Mouse (Mus musculus) R1 (cell line): ENCODE results near the gene Glod5.

Experiments used
- DNase-seq: peaks from one replicate; pipeline ENCODE4 v3.0.0-alpha.2; 2018; ENCODE audit warnings: low read depth, low spot score

Glod5 gene

DNA sequence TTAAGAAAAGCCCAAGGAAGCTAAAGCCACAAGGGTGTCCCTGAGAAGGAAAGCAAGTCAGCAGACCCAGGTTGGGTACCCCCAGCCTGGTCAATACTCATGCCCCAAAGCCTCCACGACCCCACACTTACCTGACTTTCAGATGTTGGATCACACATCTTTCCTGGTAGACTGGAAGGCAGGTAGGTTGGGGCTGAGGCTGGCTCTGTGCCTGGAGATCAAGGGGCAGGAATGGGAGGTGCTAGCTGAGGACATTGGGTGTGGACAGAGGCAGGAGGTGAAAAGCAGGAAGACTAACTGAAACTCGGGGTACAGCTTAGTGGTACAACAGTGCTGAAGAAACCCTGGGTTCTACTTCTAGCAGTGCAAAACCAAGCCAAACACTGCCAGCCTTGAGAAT is at the start of gene Glod5:
Glod5 (minus strand) TSS at position 207 of the 400 bp plus-strand sequence.
- DNase-seq = no peak

- peak; percentile 91 for DNase-seq
These were observed 32.9 kb upstream of the Glod5 start for GRCm38 (mm10) chrX:8051044-8051781.

DNA sequence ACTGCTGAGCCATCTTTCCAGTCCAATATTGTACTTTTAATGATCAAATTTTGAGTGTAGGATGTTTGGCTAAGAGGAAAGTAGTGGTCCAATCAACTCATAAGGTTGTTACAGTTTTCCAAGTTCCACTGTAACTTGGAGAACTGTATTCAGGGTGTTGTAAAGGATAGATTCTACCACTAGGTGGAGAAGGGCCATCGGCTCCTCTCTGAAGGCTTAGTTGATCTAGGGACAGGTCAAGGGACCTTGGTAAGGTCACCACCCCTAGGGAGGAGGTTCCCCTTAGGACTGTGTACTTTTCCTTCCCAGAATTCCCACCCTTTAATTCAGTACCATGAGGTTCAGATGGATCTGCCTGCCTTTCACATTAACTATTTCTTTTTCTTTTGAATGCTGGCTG is 14.7 kb upstream of the Glod5 start:
- peak; percentile 67 for DNase-seq

GRCm38 (mm10) chrX:8026811-8027210 is 8.5 kb upstream of the Glod5 start:
- no peak for DNase-seq

DNA sequence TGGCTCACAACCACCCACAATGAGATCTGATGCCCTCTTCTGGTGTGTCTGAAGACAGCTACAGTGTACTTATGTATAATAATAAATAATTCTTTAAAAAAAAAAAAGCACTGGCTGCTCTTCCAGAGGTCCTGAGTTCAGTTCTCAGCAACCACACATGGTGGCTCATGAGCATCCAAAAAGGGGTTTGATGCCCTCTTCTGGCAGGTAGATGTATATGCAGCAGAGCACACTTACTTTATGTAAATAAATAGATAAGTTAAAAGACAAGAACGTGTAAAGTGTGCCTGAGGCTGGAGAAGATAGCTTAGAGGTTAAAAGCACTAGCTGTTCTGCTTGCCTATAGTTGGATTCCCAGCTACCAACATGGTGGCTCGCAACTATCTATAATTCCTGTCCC is 6.5 kb upstream of the Glod5 start:
- DNase-seq = peak; percentile 62

GRCm38 (mm10) chrX:8020111-8020778 is 2.0 kb upstream of the Glod5 start:
- DNase-seq = peak; percentile 66

DNA sequence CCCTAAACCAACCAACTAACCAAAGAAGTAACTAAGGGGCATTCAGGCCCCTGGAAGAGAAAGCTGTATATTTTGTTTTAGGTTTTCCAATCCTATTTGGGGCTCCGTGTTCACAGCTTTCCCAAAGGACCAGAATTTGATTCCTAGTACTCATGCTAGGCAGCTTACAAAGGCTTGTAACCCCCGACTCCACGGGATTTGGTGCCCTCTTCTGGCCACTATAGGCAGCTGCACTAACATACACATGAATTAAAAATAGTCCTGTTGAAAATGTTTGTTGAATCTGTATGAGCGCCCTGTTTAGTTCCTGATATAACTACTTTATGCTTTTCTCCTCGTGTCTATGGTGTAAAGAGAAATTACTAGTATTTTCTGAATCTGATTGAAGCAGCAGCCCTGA is 1.1 kb downstream of the Glod5 start:
- DNase-seq = peak; percentile 60

- DNase-seq = peak; percentile 65
These were observed 2.6 kb downstream of the Glod5 start for GRCm38 (mm10) chrX:8015675-8016074.

DNA sequence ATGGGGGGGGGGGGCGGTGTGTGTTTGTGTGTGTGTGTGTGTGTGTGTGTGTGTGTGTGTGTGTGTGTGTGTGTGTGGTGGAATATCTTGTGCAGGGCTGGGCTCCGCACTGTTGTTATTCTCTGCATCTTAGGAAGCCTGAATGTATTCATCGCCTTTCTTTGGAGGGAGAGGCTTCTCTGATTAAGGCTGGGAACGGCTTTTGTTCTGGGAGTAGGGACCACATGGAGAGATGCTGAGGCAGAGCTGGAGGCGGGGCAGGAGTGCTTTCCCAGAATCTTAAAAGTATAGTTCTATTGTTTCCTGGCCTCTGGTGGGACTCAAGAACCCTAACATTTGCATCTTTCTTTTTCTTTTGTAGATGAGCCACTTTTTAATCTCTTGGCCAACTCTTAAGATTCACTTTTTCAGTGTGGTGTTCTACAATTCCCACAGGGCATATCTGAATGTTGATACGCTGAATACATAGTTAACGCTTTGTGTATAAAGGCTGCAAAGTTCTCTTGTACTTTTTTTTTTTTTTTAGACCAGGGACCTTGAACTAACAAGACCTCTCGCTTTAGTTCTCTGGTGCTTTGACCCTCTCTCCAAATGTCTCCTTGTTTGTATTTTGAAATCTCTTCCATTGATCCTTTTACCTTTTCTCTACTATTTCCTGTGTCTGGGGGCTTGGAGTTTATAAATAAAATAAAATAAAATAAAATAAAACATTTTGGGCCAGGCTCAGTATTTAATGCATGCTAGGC is 4.5 kb downstream of the Glod5 start:
- peak; percentile 95 for DNase-seq

- DNase-seq = peak; percentile 79
These were observed 5.1 kb downstream of the Glod5 start for GRCm38 (mm10) chrX:8013157-8013556.

- peak; percentile 34 for DNase-seq
These were observed 8.9 kb downstream of the Glod5 start for GRCm38 (mm10) chrX:8009356-8009755.

- DNase-seq = peak; percentile 92
These were observed 9.7 kb downstream of the Glod5 start for GRCm38 (mm10) chrX:8008543-8008942.

DNA sequence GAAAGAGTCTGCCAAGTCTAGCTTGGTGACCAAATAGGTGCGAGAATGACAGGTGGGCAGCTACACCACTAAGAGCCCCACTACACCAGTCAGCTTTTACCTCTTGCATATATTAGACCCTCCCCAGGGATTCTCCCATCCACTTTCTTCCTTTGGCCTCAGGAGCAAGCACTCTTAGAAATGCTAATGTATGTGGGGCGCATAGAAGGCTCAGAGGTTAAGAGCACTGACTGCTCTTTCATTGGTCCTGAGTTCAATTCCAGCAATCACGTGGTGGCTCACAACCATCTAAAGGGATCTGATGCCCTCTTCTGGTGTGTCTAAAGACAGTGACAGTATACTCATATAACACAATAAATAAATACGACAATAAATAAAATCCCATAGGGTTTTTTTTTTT is 15.3 kb downstream of the Glod5 start:
- peak; percentile 91 for DNase-seq

DNA sequence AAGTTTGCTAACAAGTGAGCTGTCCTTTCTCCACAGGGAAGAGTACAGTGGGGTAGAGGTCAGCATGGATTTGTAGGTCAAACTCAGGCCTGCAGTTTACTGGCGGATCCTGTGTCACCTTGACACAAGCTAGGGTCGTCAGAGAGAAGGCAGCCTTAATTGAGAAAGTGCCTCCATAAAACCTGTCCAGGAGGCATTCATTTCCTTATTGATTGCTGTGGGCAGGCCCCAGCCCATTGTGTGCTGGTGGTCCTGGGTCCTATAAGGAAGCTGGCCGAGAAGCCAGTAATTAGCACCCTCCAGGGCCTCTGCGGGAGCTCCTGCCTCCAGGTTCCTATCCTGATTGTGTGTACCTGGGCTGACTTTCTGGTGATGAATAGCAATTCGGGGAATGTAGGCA is 16.3 kb downstream of the Glod5 start:
- peak; percentile 90 for DNase-seq

DNA sequence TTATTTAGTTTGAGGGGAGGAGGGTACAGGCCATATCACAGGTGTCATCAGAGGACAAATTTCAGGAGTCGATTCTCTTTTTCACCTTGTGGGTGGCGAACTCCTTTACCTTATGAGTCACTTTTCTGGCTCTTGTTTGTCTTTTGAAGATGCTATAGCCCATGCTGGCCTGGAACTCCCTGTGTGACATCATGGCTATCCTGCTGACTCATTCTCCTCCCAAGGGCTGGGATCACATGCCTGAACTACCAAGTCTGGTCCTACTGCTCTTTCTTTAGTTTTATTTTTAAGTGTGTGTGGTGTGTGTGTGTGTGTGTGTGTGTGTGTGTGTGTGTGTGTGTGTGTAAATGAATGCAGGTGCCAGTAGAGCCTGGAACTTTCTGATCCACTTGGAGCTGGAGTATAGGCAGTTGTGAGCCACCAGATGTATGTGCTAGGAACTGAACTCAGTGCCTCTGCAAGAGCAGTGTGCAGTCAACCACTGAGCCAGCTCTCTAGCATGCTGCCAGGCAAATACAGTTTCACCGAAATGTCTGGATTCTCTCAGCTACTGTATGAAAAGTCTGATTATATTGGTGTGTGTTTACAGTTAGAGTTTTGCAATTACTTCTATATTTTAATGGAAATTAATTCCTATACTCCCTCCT is 17.6 kb downstream of the Glod5 start:
- DNase-seq = no peak

GRCm38 (mm10) chrX:7993068-7993735 is 25.1 kb downstream of the Glod5 start:
- peak; percentile 78 for DNase-seq

- DNase-seq = peak; percentile 74
These were observed 25.8 kb downstream of the Glod5 start for GRCm38 (mm10) chrX:7992379-7993067.

DNA sequence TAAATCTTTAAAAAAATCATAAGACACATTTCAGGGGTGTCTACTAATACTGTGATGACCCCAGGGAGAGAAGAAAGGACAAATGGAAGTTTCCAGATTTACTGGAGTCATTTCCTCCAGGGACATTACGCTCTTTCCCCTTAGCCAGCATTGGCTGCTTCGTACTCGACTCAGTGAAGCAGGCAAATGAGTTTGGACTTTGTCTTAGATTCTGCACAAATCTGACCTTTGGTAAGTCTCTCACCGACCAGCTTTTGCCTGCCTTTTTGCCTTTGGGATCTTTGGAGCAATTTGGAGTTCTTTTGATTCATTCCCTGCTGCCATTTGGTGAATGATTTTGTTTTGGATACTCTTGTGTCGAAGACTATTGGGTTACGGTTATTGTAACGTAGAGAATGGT is 36.9 kb downstream of the Glod5 start:
- DNase-seq = no peak

DNA sequence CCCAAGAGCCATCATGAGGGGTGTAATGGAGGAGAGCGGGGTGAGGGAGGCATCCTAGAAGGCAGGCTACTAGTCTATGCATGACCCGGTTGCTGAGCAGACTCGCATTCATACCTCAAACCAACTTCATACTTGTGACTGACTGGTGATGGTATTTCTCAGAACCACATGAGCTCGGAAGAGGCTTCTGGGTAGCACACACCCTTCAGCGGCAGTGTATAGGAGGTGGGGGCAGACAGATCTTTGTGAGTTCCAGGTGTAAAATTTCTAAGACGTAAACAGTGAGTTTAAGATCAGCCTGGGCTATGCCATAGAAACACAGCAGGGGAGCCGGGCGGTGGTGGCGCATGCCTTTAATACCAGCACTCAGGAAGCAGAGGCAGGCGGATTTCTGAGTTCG is 40.4 kb downstream of the Glod5 start, which contains the start of gene Gata1:
Gata1 (minus strand) TSS at position 180 of the 400 bp plus-strand sequence.
- DNase-seq = peak; percentile 20

DNA sequence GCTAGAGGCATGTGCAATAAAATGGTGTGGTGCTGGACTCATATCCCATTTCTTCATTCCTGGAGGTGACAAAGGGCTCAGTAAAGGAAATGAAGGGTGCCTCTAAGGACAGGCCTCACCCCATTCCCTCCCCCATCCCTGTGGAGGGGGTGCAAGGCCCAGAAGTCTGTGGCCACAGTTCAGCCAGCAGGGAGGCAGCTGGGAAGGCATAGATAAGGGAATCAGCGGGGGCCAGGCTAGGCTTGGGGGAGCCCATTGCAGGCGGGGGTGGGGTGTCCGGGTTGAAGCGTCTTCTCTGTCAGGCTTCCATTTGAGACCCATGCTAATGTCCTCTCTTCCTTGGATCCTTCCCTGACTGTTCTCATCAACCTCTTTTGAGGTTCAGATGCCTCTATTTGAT is 47.0 kb downstream of the Glod5 start:
- no peak for DNase-seq

- no peak for DNase-seq
These were observed 49.4 kb downstream of the Glod5 start for GRCm38 (mm10) chrX:7968899-7969298.
